Mouse (Mus musculus) ES-Bruce4 (cell line): Measurements from ENCODE around the gene 1700123O20Rik. TPM values are rescaled to one million over a fixed set of nuclear protein-coding genes. Genes with fewer than 3 reads are reported as not detected.

Experiments used
- H3K27ac ChIP-seq: 2 replicates; pipeline ENCODE4 v1.5.1; 2012; ENCODE audit warnings: low read length, inconsistent platforms; ENCODE audit not compliant: insufficient read depth
- H3K27me3 ChIP-seq: 2 replicates; pipeline ENCODE4 v1.6.1; 2012; ENCODE audit warnings: mild to moderate bottlenecking, low read length, inconsistent platforms; ENCODE audit not compliant: control insufficient read depth, poor library complexity, insufficient read depth, severe bottlenecking
- H3K36me3 ChIP-seq: 2 replicates; pipeline ENCODE4 v1.6.1; 2012; ENCODE audit warnings: inconsistent platforms, mild to moderate bottlenecking, low read length, moderate library complexity; ENCODE audit not compliant: control insufficient read depth, poor library complexity, insufficient read depth, severe bottlenecking
- H3K4me1 ChIP-seq: one replicate; pipeline ENCODE4 v1.8.1; 2011; ENCODE audit warnings: low read length; ENCODE audit not compliant: control insufficient read depth, insufficient read depth
- H3K4me3 ChIP-seq: 2 replicates; pipeline ENCODE4 v1.5.1; 2011; ENCODE audit warnings: low read depth, mild to moderate bottlenecking, low read length
- H3K9ac ChIP-seq: 2 replicates; pipeline ENCODE4 v1.6.1; 2012; ENCODE audit warnings: low read depth, mild to moderate bottlenecking, inconsistent platforms; ENCODE audit not compliant: poor library complexity, severe bottlenecking
- H3K9me3 ChIP-seq: replicated peaks from 2 replicates; pipeline ENCODE4 v1.6.1; 2012; ENCODE audit warnings: mild to moderate bottlenecking, low read length, inconsistent platforms; ENCODE audit not compliant: control insufficient read depth, poor library complexity, insufficient read depth, severe bottlenecking
- CTCF ChIP-seq: IDR thresholded peaks from one replicate; pipeline ENCODE4 v1.8.1; 2011; ENCODE audit warnings: low read depth, low read length
- EP300 ChIP-seq: IDR thresholded peaks from 2 replicates; pipeline ENCODE4 v1.6.1; 2011; ENCODE audit warnings: low read depth, low read length; ENCODE audit not compliant: insufficient read depth
- POLR2A ChIP-seq: IDR thresholded peaks from one replicate; pipeline ENCODE4 v1.8.1; 2011; ENCODE audit warnings: low read length; ENCODE audit not compliant: insufficient read depth
- polyA plus RNA-seq: library from polyadenylated mRNA; stranded (reverse); fragments of >200 nt; gene quantifications from 2 replicates; pipeline ENCODE4 v1.2.4, GENCODE M21; 2011; ENCODE audit warnings: low read depth; ENCODE audit not compliant: missing spikeins, insufficient read depth, insufficient read length

The 1700123O20Rik gene
- polyA plus RNA-seq, 1 experiment = 25.9 TPM

DNA sequence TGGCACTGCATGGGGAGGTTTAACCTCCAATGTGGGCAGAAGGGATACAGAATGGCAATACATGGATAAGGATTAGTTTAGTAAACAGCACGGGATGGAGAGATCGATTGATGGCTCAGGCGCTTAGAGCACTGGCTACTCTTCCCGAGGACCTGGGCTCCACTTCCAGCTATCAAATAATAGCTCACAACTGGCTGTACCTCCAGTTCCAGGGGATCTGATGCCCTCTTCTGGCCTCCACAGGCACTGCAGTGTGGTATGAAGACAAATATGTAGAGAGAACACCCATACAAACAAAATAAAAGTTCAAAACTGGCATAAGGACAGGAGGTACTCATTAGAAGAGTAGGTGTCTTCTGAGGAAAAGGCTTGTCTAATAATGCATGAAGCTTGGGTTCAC is 16.6 kb upstream of the 1700123O20Rik start:
- H3K4me1 ChIP-seq = no peaks in the 10 kb centered on the region
- no peak for TF ChIP-seq EP300
- TF ChIP-seq CTCF = peak; percentile 62
- TF ChIP-seq POLR2A = no peak
- peaks cover 44% of the 10 kb centered on the region for H3K36me3 ChIP-seq

DNA sequence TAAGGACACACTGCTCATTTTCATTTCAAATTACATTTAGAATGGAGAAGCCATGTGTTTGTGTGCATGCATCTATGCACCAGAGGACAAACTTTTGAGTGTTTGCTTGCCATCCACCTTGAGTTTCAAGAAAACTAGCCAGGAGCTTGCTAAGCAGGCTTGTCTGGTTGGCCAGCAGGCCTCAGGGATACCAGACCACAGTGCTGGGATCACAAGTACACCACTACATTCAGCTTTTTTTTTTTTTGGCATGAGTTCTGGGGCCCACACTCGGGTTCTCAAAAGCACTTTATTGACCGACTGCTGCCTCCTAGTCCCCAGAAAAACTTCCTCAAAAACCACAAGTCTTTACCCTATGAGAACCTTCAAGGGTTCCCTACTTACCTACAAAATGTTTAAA is 11.7 kb upstream of the 1700123O20Rik start:
- H3K27ac ChIP-seq = no peak overlapping the region
- H3K9me3 ChIP-seq = no peaks in the 10 kb centered on the region
- peaks cover 25% of the 10 kb centered on the region for H3K36me3 ChIP-seq
- TF ChIP-seq EP300 = no peak
- no peak for TF ChIP-seq POLR2A
- no peak for TF ChIP-seq CTCF
- no peaks in the 10 kb centered on the region for H3K4me1 ChIP-seq
- no peaks in the 10 kb centered on the region for H3K27me3 ChIP-seq
- H3K4me3 ChIP-seq = no peak overlapping the region
- no peak overlapping the region for H3K9ac ChIP-seq

More for the DNA sequence above, 16.6 kb upstream of the 1700123O20Rik start:
- H3K4me3 ChIP-seq = no peak overlapping the region
- H3K27ac ChIP-seq = no peak overlapping the region
- H3K9me3 ChIP-seq = no peaks in the 10 kb centered on the region
- no peaks in the 10 kb centered on the region for H3K27me3 ChIP-seq
- H3K9ac ChIP-seq = no peak overlapping the region

DNA sequence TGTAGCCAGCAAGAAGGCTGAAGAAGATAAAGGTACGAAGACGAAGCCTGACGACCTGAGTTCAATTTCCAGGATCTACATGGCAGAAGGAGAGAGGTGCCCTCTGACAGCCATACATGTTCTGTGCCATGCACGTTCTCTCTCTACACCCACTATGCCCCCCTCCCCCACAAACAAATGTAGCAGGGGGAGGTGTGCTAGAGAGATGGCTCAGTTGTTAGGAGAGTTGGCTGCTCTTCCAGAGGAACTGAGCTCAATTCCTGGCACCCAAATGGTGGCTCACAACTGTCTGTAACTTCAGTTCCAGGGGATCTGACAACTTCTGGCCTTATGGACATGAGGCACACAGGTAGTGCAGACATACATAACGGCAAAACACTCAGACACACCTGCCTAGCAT is 9.7 kb upstream of the 1700123O20Rik start:
- Histone ChIP-seq H3K4me1 (no peaks in the 10 kb centered on the region), H3K4me3 (no peak overlapping the region), H3K27me3 (no peaks in the 10 kb centered on the region), H3K36me3 (peaks cover 25% of the 10 kb centered on the region), H3K9me3 (no peaks in the 10 kb centered on the region), H3K9ac (no peak overlapping the region), H3K27ac (no peak overlapping the region)
- no peak for TF ChIP-seq EP300
- no peak for TF ChIP-seq CTCF
- no peak for TF ChIP-seq POLR2A

DNA sequence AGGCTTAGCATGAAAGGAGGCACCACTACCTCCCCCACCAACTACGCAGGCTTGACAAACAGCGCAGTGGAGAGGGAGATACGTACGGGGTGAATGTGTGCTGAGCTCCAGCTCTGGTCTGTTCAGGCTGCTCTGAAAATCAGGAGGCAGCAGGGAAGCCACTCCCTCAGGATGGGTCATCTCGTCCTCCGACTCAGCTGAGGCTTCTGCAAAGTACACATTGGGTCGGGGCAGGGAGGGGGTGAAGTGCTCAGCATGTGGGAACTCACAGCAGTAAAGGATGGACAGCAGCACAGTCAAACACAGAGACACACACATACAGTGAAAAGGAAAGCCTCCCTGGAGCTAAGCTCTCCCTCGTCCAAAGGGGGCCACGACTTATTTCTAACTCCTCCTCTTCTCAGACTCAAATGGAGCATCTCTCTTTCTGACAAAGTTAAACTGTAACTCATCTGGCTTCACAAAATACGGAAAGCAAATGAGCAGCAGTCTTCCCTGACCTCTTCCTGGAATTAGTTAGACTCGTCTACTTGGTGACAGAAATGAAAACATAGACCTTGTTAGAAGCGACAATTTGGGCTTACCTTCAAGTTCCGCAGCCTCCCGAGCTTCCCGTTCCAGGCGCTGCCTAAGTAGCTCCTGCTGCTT is 7.2 kb upstream of the 1700123O20Rik start:
- Histone ChIP-seq H3K9me3 (no peaks in the 10 kb centered on the region), H3K36me3 (peaks cover 35% of the 10 kb centered on the region), H3K27me3 (no peaks in the 10 kb centered on the region), H3K4me3 (no peak overlapping the region), H3K4me1 (no peaks in the 10 kb centered on the region), H3K27ac (no peak overlapping the region), H3K9ac (no peak overlapping the region)
- TF ChIP-seq CTCF (no peak), POLR2A (no peak), EP300 (no peak)

DNA sequence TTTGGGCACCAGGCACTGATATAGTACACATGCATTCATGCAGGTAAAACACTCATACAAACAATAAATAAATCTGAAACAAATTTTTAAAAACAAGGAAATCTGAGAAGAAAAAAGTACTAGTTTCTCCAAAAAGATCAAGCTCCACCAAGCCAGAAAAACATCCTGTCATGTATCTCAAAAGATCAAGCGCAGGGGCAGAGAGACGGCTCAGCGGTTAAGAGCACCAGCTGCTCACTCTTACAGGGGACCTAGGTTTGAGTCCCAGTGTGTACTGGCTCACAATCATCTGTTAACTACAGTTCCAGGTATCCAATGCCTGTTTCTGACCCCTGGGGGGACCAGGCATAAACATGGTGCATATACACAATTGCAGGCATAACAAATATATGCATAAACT is 3.6 kb upstream of the 1700123O20Rik start:
- no peak overlapping the region for H3K4me3 ChIP-seq
- no peak overlapping the region for H3K27ac ChIP-seq
- TF ChIP-seq EP300 (no peak), POLR2A (no peak), CTCF (no peak)
- H3K4me1 ChIP-seq = no peaks in the 10 kb centered on the region
- H3K9ac ChIP-seq = no peak overlapping the region
- H3K36me3 ChIP-seq = peaks cover 28% of the 10 kb centered on the region
- H3K9me3 ChIP-seq = no peaks in the 10 kb centered on the region
- no peaks in the 10 kb centered on the region for H3K27me3 ChIP-seq

DNA sequence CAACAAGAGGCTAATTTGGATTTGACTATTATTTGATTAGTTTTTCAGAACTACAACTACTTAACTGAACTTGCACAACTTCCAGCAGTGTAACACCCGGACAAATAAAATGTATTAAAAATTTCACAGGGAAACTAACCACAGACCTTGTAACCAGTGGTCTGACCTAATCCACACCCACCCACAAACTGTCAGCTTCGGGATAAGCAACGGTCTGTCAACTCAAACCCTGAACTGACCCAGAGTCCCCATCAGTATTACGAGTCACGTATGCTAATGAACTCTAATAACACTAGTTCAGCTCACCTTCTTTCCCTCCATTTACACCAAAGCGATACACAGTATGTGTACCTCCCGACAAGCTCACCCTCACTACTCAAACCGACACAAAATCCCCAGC is 545 bp upstream of the 1700123O20Rik start:
- Histone ChIP-seq H3K36me3 (peaks cover 29% of the 10 kb centered on the region), H3K9me3 (no peaks in the 10 kb centered on the region), H3K4me3 (peak overlapping the region; percentile 91), H3K9ac (peak overlapping the region; percentile 89), H3K4me1 (no peaks in the 10 kb centered on the region), H3K27me3 (no peaks in the 10 kb centered on the region), H3K27ac (no peak overlapping the region)
- TF ChIP-seq EP300 (no peak), CTCF (no peak), POLR2A (no peak)
